Mouse (Mus musculus): ENCODE data around the gene Stac3. TPM values are rescaled to one million over a fixed set of nuclear protein-coding genes. Genes with fewer than 3 reads are reported as not detected.

Stac3 gene
- polyA plus RNA-seq, 1 experiment = 0.05 TPM

DNA sequence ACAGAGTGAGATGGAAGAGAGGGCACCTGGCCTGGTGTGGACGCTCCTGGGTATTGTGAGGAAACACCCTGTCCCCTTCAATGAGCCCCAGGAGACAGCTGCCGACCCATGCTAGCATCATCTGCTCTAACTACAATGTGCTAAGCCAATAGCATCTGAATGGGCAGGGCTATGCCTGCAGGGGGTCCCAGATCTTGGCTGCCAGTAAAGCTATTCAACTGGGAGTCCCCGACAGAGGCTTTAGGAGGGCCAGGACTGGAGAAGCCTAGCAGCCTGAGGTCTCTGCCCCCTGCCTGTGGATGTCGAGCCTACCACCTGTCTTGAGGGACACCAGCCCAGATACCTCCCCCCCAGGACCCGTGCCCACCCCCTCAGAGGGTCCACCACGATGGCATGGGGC, 41.2 kb downstream of the Stac3 start:
- Histone ChIP-seq H3K4me3 (replicated peaks) (no peak overlapping the region), H3K27me3 (ENCODE audit: control insufficient read depth) (peaks cover 4% of the 10 kb centered on the region), H3K36me3 (ENCODE audit: control insufficient read depth) (peaks cover 26% of the 10 kb centered on the region; the same call in 1 of the 2 replicates), H3K9me3 (ENCODE audit: control insufficient read depth, low read length) (no peaks in the 10 kb centered on the region), H3K4me1 (ENCODE audit: control insufficient read depth) (no peaks in the 10 kb centered on the region; the same call in 1 of the 2 replicates)
- TF ChIP-seq TAL1 (IDR thresholded peaks at IDR 0.05; ENCODE audit: low read length) = no peak
- TF ChIP-seq GATA1 (IDR thresholded peaks at IDR 0.05; ENCODE audit: low read length) = no peak

DNA sequence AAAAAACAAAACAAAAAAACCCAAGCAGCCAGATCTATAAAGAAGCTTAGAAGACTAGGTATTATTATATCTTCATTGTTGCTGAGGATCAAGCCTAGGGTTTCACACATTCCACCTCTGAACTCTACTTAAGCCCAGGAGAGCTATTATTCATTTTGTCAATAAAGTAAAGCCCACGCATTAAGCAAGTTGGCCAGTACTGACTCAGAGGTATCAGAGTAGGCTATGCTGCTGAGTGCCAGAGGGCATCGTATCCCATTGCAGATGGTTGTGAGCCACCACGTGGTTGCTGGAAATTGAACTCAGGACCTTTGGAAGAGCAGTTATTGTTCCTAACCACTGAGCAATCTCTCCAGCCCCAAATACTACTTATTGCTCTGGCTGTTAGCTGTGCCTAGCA, 42.4 kb downstream of the Stac3 start:
- TF ChIP-seq GATA1 (IDR thresholded peaks at IDR 0.05; ENCODE audit: low read length) (no peak), TAL1 (IDR thresholded peaks at IDR 0.05; ENCODE audit: low read length) (no peak)
- Histone ChIP-seq H3K4me1 (ENCODE audit: control insufficient read depth) (no peaks in the 10 kb centered on the region; the same call in 1 of the 2 replicates), H3K36me3 (ENCODE audit: control insufficient read depth) (peaks cover 32% of the 10 kb centered on the region)

DNA sequence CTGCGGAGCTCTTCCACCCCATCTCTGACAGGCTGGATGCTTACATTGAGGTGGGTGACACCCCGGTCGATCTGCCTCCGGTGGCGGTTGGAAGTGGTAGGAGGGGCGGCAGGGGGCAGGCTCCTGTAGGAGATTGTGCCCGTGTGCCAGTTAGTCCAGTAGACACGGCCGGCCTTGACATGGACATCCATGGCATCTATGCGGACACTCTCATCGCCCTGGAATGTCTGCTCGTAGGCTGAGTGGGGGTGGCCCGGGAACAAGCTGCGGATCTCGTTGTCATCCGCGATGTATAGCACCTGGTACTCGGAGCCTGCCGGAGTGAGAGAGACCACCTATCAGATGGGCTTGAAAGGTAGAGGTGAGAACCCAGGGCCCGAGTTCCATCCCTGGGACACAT, 42.9 kb downstream of the Stac3 start:
- Histone ChIP-seq H3K9me3 (ENCODE audit: control insufficient read depth, low read length) (no peaks in the 10 kb centered on the region), H3K4me1 (ENCODE audit: control insufficient read depth) (no peaks in the 10 kb centered on the region; the same call in 1 of the 2 replicates), H3K27me3 (ENCODE audit: control insufficient read depth) (peaks cover 6% of the 10 kb centered on the region; the same call in 1 of the 2 replicates), H3K36me3 (ENCODE audit: control insufficient read depth) (peaks cover 35% of the 10 kb centered on the region), H3K4me3 (replicated peaks) (no peak overlapping the region)
- TF ChIP-seq TAL1 (IDR thresholded peaks at IDR 0.05; ENCODE audit: low read length) (no peak), GATA1 (IDR thresholded peaks at IDR 0.05; ENCODE audit: low read length) (no peak)

More for the DNA sequence above, 42.4 kb downstream of the Stac3 start:
- Histone ChIP-seq H3K4me3 (replicated peaks) (no peak overlapping the region), H3K9me3 (ENCODE audit: control insufficient read depth, low read length) (no peaks in the 10 kb centered on the region), H3K27me3 (ENCODE audit: control insufficient read depth) (peaks cover 6% of the 10 kb centered on the region; the same call in 1 of the 2 replicates)

DNA sequence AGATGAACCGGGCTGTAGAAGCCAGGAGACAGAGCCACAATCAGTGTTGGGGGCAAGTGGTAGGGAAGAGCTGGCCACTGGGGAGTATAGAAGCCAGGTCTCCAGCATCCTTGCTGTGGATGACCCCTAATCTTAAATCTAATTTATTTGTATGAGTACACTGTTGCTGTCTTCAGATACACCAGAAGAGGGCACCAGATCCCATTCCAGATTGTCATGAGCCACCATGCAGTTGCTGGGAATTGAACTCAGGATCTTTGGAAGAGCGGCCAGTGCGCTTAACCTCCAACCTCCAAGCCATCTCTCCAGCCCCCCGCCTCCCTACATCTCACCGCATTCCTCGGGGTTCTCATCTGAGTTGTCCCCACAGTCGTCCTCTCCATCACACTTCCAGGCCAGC, 45.0 kb downstream of the Stac3 start:
- Histone ChIP-seq H3K27me3 (ENCODE audit: control insufficient read depth) (peaks cover 6% of the 10 kb centered on the region; the same call in 1 of the 2 replicates), H3K36me3 (ENCODE audit: control insufficient read depth) (peaks cover 46% of the 10 kb centered on the region), H3K4me3 (replicated peaks) (no peak overlapping the region), H3K4me1 (ENCODE audit: control insufficient read depth) (no peaks in the 10 kb centered on the region; the same call in 1 of the 2 replicates), H3K9me3 (ENCODE audit: control insufficient read depth, low read length) (no peaks in the 10 kb centered on the region)
- TF ChIP-seq TAL1 (IDR thresholded peaks at IDR 0.05; ENCODE audit: low read length) (no peak), GATA1 (IDR thresholded peaks at IDR 0.05; ENCODE audit: low read length) (no peak)

DNA sequence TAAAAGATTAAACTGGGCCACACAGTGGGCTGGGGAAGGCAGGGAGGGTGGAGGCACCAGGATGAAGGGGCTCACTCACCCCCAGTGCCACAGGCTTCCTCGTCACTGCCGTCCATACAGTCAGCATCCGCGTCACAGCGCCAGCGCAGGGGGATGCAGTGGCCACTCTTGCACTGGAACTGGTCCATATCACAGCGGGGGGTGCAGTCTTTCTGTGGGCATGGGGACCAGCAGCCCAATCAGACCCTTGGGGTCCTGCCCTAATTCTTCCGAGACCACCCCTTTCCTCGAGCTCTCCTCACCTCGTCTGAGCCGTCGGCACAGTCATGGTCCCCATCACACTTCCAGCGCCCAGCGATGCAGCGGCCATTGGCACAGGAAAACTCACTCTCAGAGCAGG, 46.8 kb downstream of the Stac3 start:
- H3K4me3 ChIP-seq (replicated peaks) = no peak overlapping the region
- peaks cover 55% of the 10 kb centered on the region for H3K36me3 ChIP-seq (ENCODE audit: control insufficient read depth)
- H3K27me3 ChIP-seq (ENCODE audit: control insufficient read depth) = peaks cover 6% of the 10 kb centered on the region; the same call in 1 of the 2 replicates
- no peak for TF ChIP-seq TAL1 (IDR thresholded peaks at IDR 0.05; ENCODE audit: low read length)
- no peak for TF ChIP-seq GATA1 (IDR thresholded peaks at IDR 0.05; ENCODE audit: low read length)
- no peaks in the 10 kb centered on the region for H3K9me3 ChIP-seq (ENCODE audit: control insufficient read depth, low read length)
- H3K4me1 ChIP-seq (ENCODE audit: control insufficient read depth) = no peaks in the 10 kb centered on the region

DNA sequence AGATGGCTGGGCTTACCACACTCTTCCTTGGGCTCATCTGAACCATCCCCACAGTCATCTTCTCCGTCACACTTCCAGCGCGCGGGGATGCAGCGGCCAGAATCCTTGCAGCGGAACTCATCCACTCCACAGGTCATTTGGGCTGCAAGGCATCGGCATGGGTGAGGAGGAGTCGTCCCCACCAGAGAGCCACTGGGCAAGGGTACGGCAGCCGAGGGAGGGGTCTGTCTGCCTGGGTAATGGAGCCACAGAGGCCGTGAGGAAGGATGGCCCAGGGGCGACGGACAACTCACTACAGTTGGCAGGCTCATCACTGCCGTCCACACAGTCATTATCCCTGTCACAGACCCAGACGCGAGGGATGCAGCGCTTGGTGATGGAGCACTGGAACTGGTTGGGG, 48.4 kb downstream of the Stac3 start:
- Histone ChIP-seq H3K4me1 (ENCODE audit: control insufficient read depth) (no peaks in the 10 kb centered on the region), H3K9me3 (ENCODE audit: control insufficient read depth, low read length) (no peaks in the 10 kb centered on the region), H3K27me3 (ENCODE audit: control insufficient read depth) (peaks cover 6% of the 10 kb centered on the region; the same call in 1 of the 2 replicates), H3K36me3 (ENCODE audit: control insufficient read depth) (peaks cover 70% of the 10 kb centered on the region), H3K4me3 (replicated peaks) (no peak overlapping the region)
- TF ChIP-seq GATA1 (IDR thresholded peaks at IDR 0.05; ENCODE audit: low read length) (no peak), TAL1 (IDR thresholded peaks at IDR 0.05; ENCODE audit: low read length) (no peak)

DNA sequence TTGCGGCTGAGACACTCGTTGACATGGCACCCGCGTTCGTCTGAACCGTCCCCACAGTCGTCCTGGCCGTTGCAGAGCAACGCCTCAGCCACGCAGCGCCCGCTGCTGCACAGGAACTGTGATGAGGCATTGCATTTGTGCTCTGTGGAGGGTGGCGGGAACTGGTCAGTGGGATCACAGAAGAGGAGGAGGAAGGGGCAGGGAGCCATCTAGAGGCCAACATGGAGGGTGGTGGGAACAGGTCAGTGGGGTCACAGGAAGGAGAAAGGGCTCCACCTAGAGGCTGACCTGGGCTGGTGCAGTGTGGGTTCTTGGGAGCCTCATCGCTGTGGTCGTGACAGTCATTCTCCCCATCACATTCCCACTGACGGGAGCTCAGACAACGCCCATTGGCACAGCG, 54.2 kb downstream of the Stac3 start:
- TF ChIP-seq TAL1 (IDR thresholded peaks at IDR 0.05; ENCODE audit: low read length) (no peak), GATA1 (IDR thresholded peaks at IDR 0.05; ENCODE audit: low read length) (no peak)
- Histone ChIP-seq H3K27me3 (ENCODE audit: control insufficient read depth) (no peaks in the 10 kb centered on the region), H3K9me3 (ENCODE audit: control insufficient read depth, low read length) (no peaks in the 10 kb centered on the region; the same call in 1 of the 2 replicates), H3K4me3 (replicated peaks) (no peak overlapping the region), H3K4me1 (ENCODE audit: control insufficient read depth) (no peaks in the 10 kb centered on the region), H3K36me3 (ENCODE audit: control insufficient read depth) (peaks cover 77% of the 10 kb centered on the region)

DNA sequence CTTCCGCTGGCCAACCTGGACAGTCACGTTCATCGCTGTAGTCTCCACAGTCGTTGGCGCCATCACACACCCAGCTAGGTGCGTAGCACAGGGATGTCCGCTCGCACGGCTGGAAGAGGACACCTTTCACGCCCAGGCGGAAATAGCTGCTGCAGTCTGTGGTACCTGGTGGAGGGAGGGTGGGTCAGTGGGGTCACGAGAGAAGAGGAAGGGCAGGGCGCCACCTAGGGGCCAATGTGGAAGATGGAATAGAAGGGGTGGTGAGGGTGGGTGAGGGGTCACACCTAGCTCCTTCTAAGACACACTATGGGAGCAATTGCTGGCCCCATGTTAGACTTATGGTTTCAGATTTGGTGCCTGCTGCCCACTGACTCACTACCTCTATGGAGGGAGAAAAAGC, 55.9 kb downstream of the Stac3 start:
- H3K36me3 ChIP-seq (ENCODE audit: control insufficient read depth) = peaks cover 70% of the 10 kb centered on the region

More for the DNA sequence above, 55.9 kb downstream of the Stac3 start:
- no peaks in the 10 kb centered on the region for H3K27me3 ChIP-seq (ENCODE audit: control insufficient read depth)
- H3K4me3 ChIP-seq (replicated peaks) = no peak overlapping the region
- H3K4me1 ChIP-seq (ENCODE audit: control insufficient read depth) = no peaks in the 10 kb centered on the region
- H3K9me3 ChIP-seq (ENCODE audit: control insufficient read depth, low read length) = no peaks in the 10 kb centered on the region; the same call in 1 of the 2 replicates
- no peak for TF ChIP-seq TAL1 (IDR thresholded peaks at IDR 0.05; ENCODE audit: low read length)
- TF ChIP-seq GATA1 (IDR thresholded peaks at IDR 0.05; ENCODE audit: low read length) = no peak

Other genes starting within 250 kb of the Stac3 start
- gene Kif5a, start 238.3 kb upstream of the Stac3 start, polyA plus RNA-seq (2012) = 0.01 and 0.03 TPM in 2 replicates
- gene Dctn2, start 235.3 kb upstream of the Stac3 start, polyA plus RNA-seq (2012) = 15.3 and 16.5 TPM in 2 replicates
- 33.5 and 35.5 TPM in 2 replicates for gene Mbd6, start 212.7 kb upstream of the Stac3 start, polyA plus RNA-seq (2012)
- gene Mars, start 189.9 kb upstream of the Stac3 start, polyA plus RNA-seq (2012) = 12.0 and 17.1 TPM in 2 replicates
- 0.06 and 0.16 TPM in 2 replicates for gene Arhgap9, start 179.7 kb upstream of the Stac3 start, polyA plus RNA-seq (2012)
- not detected in 2 replicates for gene Gli1, start 159.7 kb upstream of the Stac3 start, polyA plus RNA-seq (2012)
- gene Inhbe, start 147.3 kb upstream of the Stac3 start, polyA plus RNA-seq (2012) = not detected in 2 replicates
- not detected in 2 replicates for gene Inhbc, start 131.3 kb upstream of the Stac3 start, polyA plus RNA-seq (2012)
- 8.8 and 11.1 TPM in 2 replicates for gene R3hdm2, start 121.4 kb upstream of the Stac3 start, polyA plus RNA-seq (2012)
- gene Ndufa4l2, start 13.3 kb downstream of the Stac3 start, polyA plus RNA-seq (2012) = 1.1 and 2.6 TPM in 2 replicates
- gene Shmt2, start 20.8 kb downstream of the Stac3 start, polyA plus RNA-seq (2012) = 27.8 and 31.8 TPM in 2 replicates
- not detected in 2 replicates for gene Nxph4, start 32.9 kb downstream of the Stac3 start, polyA plus RNA-seq (2012)
- 2.1 and 2.3 TPM in 2 replicates for gene Lrp1, start 119.5 kb downstream of the Stac3 start, polyA plus RNA-seq (2012)
- gene Stat6, start 141.3 kb downstream of the Stac3 start, polyA plus RNA-seq (2012) = 1.2 and 2.1 TPM in 2 replicates
- 0.04 and 0.14 TPM in 2 replicates for gene Nemp1, start 165.2 kb downstream of the Stac3 start, polyA plus RNA-seq (2012)
- 0.03 and 0.08 TPM in 2 replicates for gene Nab2, start 166.9 kb downstream of the Stac3 start, polyA plus RNA-seq (2012)
- 0.02 TPM in 1 of 2 replicates, not detected in the other for gene Myo1a, start 203.5 kb downstream of the Stac3 start, polyA plus RNA-seq (2012)
- gene Tac2, start 222.8 kb downstream of the Stac3 start, polyA plus RNA-seq (2012) = 7.2 and 9.6 TPM in 2 replicates
- gene Zbtb39, start 237.9 kb downstream of the Stac3 start, polyA plus RNA-seq (2012) = 0.02 and 0.03 TPM in 2 replicates